Mouse (Mus musculus) liver, embryonic 14 days (tissue): ENCODE results near the gene Tsku. TPM values are rescaled to one million over a fixed set of nuclear protein-coding genes. Genes with fewer than 3 reads are reported as not detected.

Source experiments
- polyA plus RNA-seq: library from polyadenylated mRNA; depleted of rRNA; stranded (reverse); fragments of >200 nt; gene quantifications from 2 replicates; pipeline ENCODE4 v1.2.3, GENCODE M21; 2012; rRNA removed

The Tsku gene
- 1.7 TPM in 2 replicates for polyA plus RNA-seq

GRCm38 (mm10) chr7:98361063-98361652, at the start of gene Tsku:
TSS of gene Tsku (minus strand) at chr7:98361328.

GRCm38 (mm10) chr7:98321083-98321482, 40.0 kb downstream of the Tsku start, which contains the start of gene Acer3:
TSS of gene Acer3 (minus strand) at chr7:98321208.

Other genes with a start within 250 kb of the Tsku start
- 8.9 and 11.1 TPM in 2 replicates for gene Myo7a, start 241.8 kb downstream of the Tsku start, polyA plus RNA-seq
- 0.59 and 0.66 TPM in 2 replicates for gene Omp, start 215.8 kb downstream of the Tsku start, polyA plus RNA-seq
- 11.9 and 12.5 TPM in 2 replicates for gene Capn5, start 183.1 kb downstream of the Tsku start, polyA plus RNA-seq
- gene B3gnt6, start 161.8 kb downstream of the Tsku start, polyA plus RNA-seq: 0.03 and 0.05 TPM in 2 replicates
- gene Acer3, start 40.1 kb downstream of the Tsku start, polyA plus RNA-seq: 14.5 and 17.0 TPM in 2 replicates
- not detected in 2 replicates for gene Gucy2d, start 79.1 kb upstream of the Tsku start, polyA plus RNA-seq
- 3.9 TPM in 2 replicates for gene Lrrc32, start 128.0 kb upstream of the Tsku start, polyA plus RNA-seq